Mouse (Mus musculus) CD4-positive helper T cell, adult 2 months (primary cell): ENCODE results near the gene Rars.

Source experiments
- DNase-seq: peaks from one replicate; pipeline ENCODE4 v3.0.0-alpha.2; 2012; ENCODE audit warnings: low read depth, missing footprints, low spot score

The Rars gene

GRCm38 (mm10) chr11:35769746-35770437 is 64.4 kb downstream of the Rars start:
- peak; percentile 83 for DNase-seq

GRCm38 (mm10) chr11:35769188-35769745 is 65.0 kb downstream of the Rars start, which contains the start of gene Pank3:
Gene Pank3, plus strand, starts transcription at chr11:35769484.
- DNase-seq = peak; percentile 98

- no peak for DNase-seq
These were observed 67.5 kb downstream of the Rars start for GRCm38 (mm10) chr11:35766845-35767244.

GRCm38 (mm10) chr11:35760627-35761003 is 73.7 kb downstream of the Rars start:
- no peak for DNase-seq

GRCm38 (mm10) chr11:35760001-35760626 is 74.2 kb downstream of the Rars start:
- no peak for DNase-seq
